Comparison of ENCODE assay signal across 16 mouse cellular contexts in genomic region chr5:127611881-127612280, GRCm38 (mm10). TPM values are rescaled to one million over a fixed set of nuclear protein-coding genes. Genes with fewer than 3 reads are reported as not detected.
A peak's percentile ranks its signal among the peaks of the same experiment; 100 is the strongest.
DNase-seq lines count a peak whose midpoint lies in the region; ATAC-seq and TF ChIP-seq lines count a peak whose summit lies in the region.
"Had no signal": no experiment of that assay in that cellular context is flagged by ENCODE, and none has a peak within 500 bp of the region (broad histone marks: within the 10 kb centered on the region; RNA-seq: fewer than 3 reads in every experiment).

No protein-coding gene starts in this region.

- peaks cover 55% of the 10 kb centered on the region for H3K4me1 ChIP-seq in heart, postnatal 0 days (ENCODE audit: control insufficient read depth, insufficient read depth)
- H3K4me1 ChIP-seq in spleen, adult 2 months (ENCODE audit: control insufficient read depth, insufficient read depth, insufficient read length), result peaks cover 52% of the 10 kb centered on the region
- peaks cover 71% of the 10 kb centered on the region for H3K4me1 ChIP-seq in liver, embryonic 13.5 days (replicated peaks)

- no peak overlapping the region for H3K4me3 ChIP-seq in heart, postnatal 0 days (ENCODE audit: low read depth, low read length)
- H3K4me3 ChIP-seq in spleen, adult 2 months (ENCODE audit: extremely low read depth, insufficient read depth, insufficient read length), result peak overlapping the region; percentile 1; the same call in 1 of the 2 replicates
- no peak overlapping the region for H3K4me3 ChIP-seq in liver, embryonic 13.5 days (replicated peaks)
- H3K4me3 ChIP-seq: limb, embryonic 12.5 days had no signal

- no peaks in the 10 kb centered on the region for H3K27me3 ChIP-seq in heart, postnatal 0 days (ENCODE audit: control insufficient read depth, insufficient read depth, low read length)
- no peaks in the 10 kb centered on the region for H3K27me3 ChIP-seq in spleen, adult 2 months (ENCODE audit: control insufficient read depth, insufficient read depth, low read length)
- no peaks in the 10 kb centered on the region for H3K27me3 ChIP-seq in liver, embryonic 13.5 days
- H3K27me3 ChIP-seq: limb, embryonic 12.5 days had no signal

- H3K27ac ChIP-seq in heart, postnatal 0 days (ENCODE audit: low read depth), result peak overlapping the region; percentile 58
- H3K27ac ChIP-seq in spleen, adult 2 months (ENCODE audit: insufficient read depth, low read length), result peak overlapping the region; percentile 94
- no peak overlapping the region for H3K27ac ChIP-seq in liver, embryonic 13.5 days
- H3K27ac ChIP-seq: hindbrain, postnatal 0 days; limb, embryonic 12.5 days; stomach, postnatal 0 days had no signal

- WGBS in heart, postnatal 0 days, result 54% methylated on average over 1 of the region's 1 CpGs
- 24% methylated on average over 1 of the region's 1 CpGs for WGBS in spleen, adult 2 months
- 45% methylated on average over 1 of the region's 1 CpGs for WGBS in liver, embryonic 13.5 days (ENCODE audit: insufficient replicate concordance)

- TF ChIP-seq EP300 in heart, postnatal 0 days (IDR thresholded peaks at IDR 0.05; ENCODE audit: low read depth), result no peak

- intact Hi-C loops in heart, postnatal 36 days (cut with DNase I), result loop anchor here (5.0 kb wide), 1 partner anchor 1405 kb away; no protein-coding TSS in a partner anchor

- no peaks in the 10 kb centered on the region for H3K9me3 ChIP-seq in heart, postnatal 0 days (replicated peaks; ENCODE audit: control insufficient read depth, low read length)
- H3K9me3 ChIP-seq in liver, embryonic 13.5 days (replicated peaks), result no peaks in the 10 kb centered on the region
- H3K9me3 ChIP-seq: limb, embryonic 12.5 days had no signal

- no peak overlapping the region for H3K9ac ChIP-seq in heart, postnatal 0 days (replicated peaks; ENCODE audit: low read depth, low read length)
- no peak overlapping the region for H3K9ac ChIP-seq in liver, embryonic 13.5 days
- H3K9ac ChIP-seq: forebrain, postnatal 0 days; limb, embryonic 12.5 days had no signal

- no peak for DNase-seq in heart, postnatal 0 days (ENCODE audit: low spot score)
- DNase-seq in heart, postnatal 36 days, result no peak
- peak in 1 of 2 experiments; percentile 61 for DNase-seq in spleen, adult 2 months (ENCODE audit: low read depth in 1 of 2, low spot score in 2 of 2)
- no peak for DNase-seq in spleen, adult 12 weeks (ENCODE audit: low spot score)
- DNase-seq in liver, embryonic 13.5 days, result no peak
- no peak for DNase-seq in left cerebral cortex, adult 11 months (ENCODE audit: low spot score)
- no peak for DNase-seq in frontal cortex, postnatal 14 days (ENCODE audit: low spot score in 2 of 2)
- DNase-seq: adrenal gland, postnatal 25 days; cerebellum, adult 11 months; forebrain, postnatal 0 days; gastrocnemius, postnatal 25 days; lung, postnatal 14 days; midbrain, embryonic 14.5 days had no signal

- peaks cover 17% of the 10 kb centered on the region for H3K36me3 ChIP-seq in heart, postnatal 0 days (replicated peaks; ENCODE audit: control insufficient read depth, insufficient read depth, low read length)
- H3K36me3 ChIP-seq in spleen, adult 2 months (ENCODE audit: control insufficient read depth, insufficient read depth, low read length), result peaks cover 15% of the 10 kb centered on the region
- peaks cover 20% of the 10 kb centered on the region for H3K36me3 ChIP-seq in liver, embryonic 13.5 days

- TF ChIP-seq CTCF in heart, postnatal 0 days (IDR thresholded peaks at IDR 0.05; ENCODE audit: low read depth), result no peak
- no peak for TF ChIP-seq CTCF in spleen, adult 2 months (IDR thresholded peaks at IDR 0.05; ENCODE audit: extremely low read depth, insufficient read depth, insufficient read length, insufficient replicate concordance)

- H3K4me2 ChIP-seq in heart, postnatal 0 days (ENCODE audit: low read depth, low read length), result peak overlapping the region; percentile 14
- H3K4me2 ChIP-seq in liver, embryonic 13.5 days, result peak overlapping the region; percentile 24; the same call in 1 of the 2 replicates
- H3K4me2 ChIP-seq: limb, embryonic 12.5 days had no signal

- no peak for TF ChIP-seq POLR2A in spleen, adult 2 months (IDR thresholded peaks at IDR 0.05; ENCODE audit: low read depth, low read length)

- ATAC-seq in heart, postnatal 0 days (ENCODE audit: insufficient read depth, low read depth), result no peak
- ATAC-seq in liver, embryonic 13.5 days (ENCODE audit: low read depth), result no peak
- ATAC-seq: forebrain, postnatal 0 days; hindbrain, postnatal 0 days had no signal

RNA-seq across cellular contexts. Expression of gene Glt1d1, which starts 20.2 kb away (rescaled TPM):
- not detected in 2 replicates for total RNA-seq in heart, postnatal 0 days (2014; rRNA removed; ENCODE audit: low replicate concordance)
- not detected in 2 replicates for polyA plus RNA-seq in heart, postnatal 0 days (2015; fragmentation: Nextera tagmentation; extraction: Ambion mirVana)
- not detected for total RNA-seq in heart, postnatal 36 days (2021)
- 0.12 and 0.22 TPM in 2 replicates for polyA plus RNA-seq in spleen, adult 2 months (2012; rRNA removed)
- 0.21 TPM in 1 of 2 replicates, not detected in the other for polyA plus RNA-seq in liver, embryonic 13.5 days (2015; fragmentation: Nextera tagmentation; extraction: Ambion mirVana)
- total RNA-seq: gastrocnemius, postnatal 25 days had no signal

RNA-seq across cellular contexts. Expression of gene Slc15a4, which starts 20.8 kb away (rescaled TPM):
- total RNA-seq in heart, postnatal 0 days (2014; rRNA removed; ENCODE audit: low replicate concordance), result 31.1 and 35.3 TPM in 2 replicates
- 8.7 and 11.6 TPM in 2 replicates for polyA plus RNA-seq in heart, postnatal 0 days (2015; fragmentation: Nextera tagmentation; extraction: Ambion mirVana)
- total RNA-seq in heart, postnatal 36 days (2021), result 10 to 100 TPM; 11.9 to 17.2 TPM
- 69.0 and 75.4 TPM in 2 replicates for polyA plus RNA-seq in spleen, adult 2 months (2012; rRNA removed)
- 8.7 and 11.1 TPM in 2 replicates for polyA plus RNA-seq in liver, embryonic 13.5 days (2015; fragmentation: Nextera tagmentation; extraction: Ambion mirVana)
